Mouse (Mus musculus) olfactory bulb, adult 2 months (tissue): ENCODE measurements around the gene Osbp2.

Source experiments
- CTCF ChIP-seq: fragments of 200-500 bp; IDR thresholded peaks from 2 replicates; pipeline ENCODE4 v1.5.1; 2012; ENCODE audit warnings: low read depth, mild to moderate bottlenecking, low read length, moderate library complexity; ENCODE audit not compliant: insufficient read depth
- POLR2A ChIP-seq: fragments of 200-500 bp; IDR thresholded peaks from 2 replicates; pipeline ENCODE4 v1.6.1; 2012; ENCODE audit warnings: mild to moderate bottlenecking, low read depth, low read length, moderate library complexity; ENCODE audit not compliant: insufficient read depth

GRCm38 (mm10) chr11:3753897-3754296 is 109.8 kb downstream of the Osbp2 start:
- TF ChIP-seq CTCF (no peak), POLR2A (no peak)
